Mouse (Mus musculus) heart, postnatal 0 days (tissue): Measurements from ENCODE around the gene Xylt1.

Experiments
- CTCF ChIP-seq: IDR thresholded peaks from 2 replicates; pipeline ENCODE4 v1.5.1; 2016; ENCODE audit warnings: antibody characterized with exemption, control low read depth, low read depth
- EP300 ChIP-seq: IDR thresholded peaks from 2 replicates; pipeline ENCODE4 v1.6.1; 2016; ENCODE audit warnings: antibody characterized with exemption, low read depth

- TF ChIP-seq CTCF (no peak), EP300 (no peak)
These were observed 19.5 kb upstream of the Xylt1 start for GRCm38 (mm10) chr7:117361281-117361680.
